Mouse (Mus musculus) heart, postnatal 4 days (tissue): ENCODE measurements at regions not wholly inside any gene's neighbourhood (a gene's known extent, or its start where the extent isn't known, plus 50 kb on each side); places are given as distances from the start of the nearest gene placed in this dataset.

Experiments used
- DNase-seq: peaks from one replicate; pipeline ENCODE4 v3.0.0; 2021

DNA sequence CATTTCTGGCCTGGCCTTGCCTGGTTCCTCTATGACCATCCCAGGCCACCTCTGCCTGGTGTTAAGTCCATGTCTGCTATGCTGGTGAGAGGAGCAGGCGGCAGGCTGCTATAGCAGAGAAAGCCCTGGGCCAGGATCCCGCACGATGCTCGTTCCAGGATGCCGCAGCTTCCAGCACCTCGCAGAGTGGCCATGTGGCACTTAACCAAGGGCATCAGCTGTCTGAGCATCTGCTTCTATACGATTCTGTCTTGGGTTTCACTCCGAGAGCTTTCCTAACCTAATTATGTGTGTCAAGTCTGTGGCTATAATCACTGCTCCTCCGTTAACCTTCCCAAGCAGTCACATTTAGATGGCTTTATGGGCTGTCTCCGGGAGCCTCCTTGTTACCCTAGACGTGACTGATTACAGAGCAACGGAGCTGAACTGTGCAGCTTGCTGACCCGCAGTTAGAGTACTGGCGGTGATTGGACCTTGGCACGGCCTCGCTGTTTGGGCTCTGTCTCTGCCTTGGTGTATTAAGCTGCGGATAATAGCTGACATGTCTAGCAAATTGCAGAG lies 64.4 kb downstream of the Ackr3 start:
- DNase-seq = no peak

DNA sequence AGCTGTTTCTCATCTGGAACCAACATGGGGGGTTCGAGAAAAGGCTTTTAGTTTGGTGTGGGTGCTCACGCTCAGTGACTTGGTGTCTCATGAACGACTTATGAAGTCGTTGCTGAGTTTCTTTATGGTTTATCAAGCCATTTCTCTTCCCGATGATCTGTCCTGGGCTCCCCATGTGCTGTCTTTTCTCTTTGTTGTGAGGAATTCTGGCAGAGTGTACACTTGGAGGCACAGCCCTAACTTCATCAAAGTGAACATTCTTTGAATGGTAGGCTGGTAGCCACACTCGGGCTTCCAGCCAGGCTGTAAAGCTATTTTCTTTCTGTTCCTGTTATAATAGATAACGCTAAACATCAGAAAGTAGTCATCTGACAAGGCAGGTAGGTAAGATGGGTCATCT lies 65.2 kb downstream of the Ackr3 start:
- DNase-seq = no peak

DNA sequence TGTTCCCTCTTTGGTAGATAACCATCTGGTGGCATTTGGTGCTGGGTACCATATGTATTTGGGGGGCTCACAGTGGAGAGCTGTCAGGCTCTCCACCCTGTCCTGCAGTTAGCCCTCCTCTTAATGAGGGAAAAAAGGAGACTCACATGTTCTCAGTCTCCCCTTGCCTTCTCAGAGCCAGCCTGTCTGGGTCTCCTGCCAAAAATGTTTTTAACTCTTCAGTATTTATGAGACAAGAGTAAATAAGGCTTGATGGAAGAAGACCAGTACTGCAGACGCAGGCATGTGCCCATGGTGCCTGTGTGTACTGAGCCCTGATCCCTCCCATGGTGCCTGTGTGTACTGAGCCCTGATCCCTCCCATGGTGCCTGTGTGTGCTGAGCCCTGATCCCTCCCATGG lies 66.1 kb downstream of the Ackr3 start:
- DNase-seq = no peak

DNA sequence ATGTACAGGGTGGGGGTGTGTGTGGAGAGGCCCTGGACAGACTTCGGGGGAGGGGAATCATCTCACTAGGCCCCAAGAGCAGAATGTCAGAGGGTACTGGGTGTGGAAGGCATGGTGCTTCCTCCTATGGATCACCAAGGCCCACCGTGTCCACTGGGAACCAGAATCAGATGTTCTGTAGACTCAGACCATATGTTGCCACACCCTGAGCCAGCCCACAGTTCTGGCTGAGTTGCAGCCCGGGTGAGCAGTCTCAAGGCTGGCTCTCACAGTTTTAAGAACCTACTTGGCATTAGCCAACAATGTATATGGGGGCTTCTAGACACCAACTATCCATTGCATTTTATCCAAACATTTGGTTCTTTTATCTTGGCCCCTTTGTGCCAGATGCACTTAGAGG lies 67.5 kb downstream of the Ackr3 start:
- no peak for DNase-seq

DNA sequence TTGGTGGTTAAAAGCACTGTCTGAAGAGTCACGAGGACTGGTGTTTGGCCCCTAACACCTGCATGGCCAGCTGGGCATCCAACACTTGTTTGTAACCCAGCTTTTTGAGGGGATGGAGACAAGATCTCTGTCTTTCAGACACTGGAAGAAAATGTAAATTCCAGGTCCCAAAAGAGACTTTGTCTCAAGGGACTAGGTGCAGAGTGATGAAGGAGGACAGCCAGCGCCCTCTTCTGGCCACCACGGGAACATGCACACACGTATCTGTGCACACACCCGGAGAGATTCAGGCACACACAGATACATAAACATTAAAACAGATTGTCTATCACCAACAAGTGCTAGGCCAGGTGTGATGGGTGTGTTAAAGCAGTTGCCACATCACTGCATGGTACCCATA lies 68.6 kb downstream of the Ackr3 start:
- no peak for DNase-seq

DNA sequence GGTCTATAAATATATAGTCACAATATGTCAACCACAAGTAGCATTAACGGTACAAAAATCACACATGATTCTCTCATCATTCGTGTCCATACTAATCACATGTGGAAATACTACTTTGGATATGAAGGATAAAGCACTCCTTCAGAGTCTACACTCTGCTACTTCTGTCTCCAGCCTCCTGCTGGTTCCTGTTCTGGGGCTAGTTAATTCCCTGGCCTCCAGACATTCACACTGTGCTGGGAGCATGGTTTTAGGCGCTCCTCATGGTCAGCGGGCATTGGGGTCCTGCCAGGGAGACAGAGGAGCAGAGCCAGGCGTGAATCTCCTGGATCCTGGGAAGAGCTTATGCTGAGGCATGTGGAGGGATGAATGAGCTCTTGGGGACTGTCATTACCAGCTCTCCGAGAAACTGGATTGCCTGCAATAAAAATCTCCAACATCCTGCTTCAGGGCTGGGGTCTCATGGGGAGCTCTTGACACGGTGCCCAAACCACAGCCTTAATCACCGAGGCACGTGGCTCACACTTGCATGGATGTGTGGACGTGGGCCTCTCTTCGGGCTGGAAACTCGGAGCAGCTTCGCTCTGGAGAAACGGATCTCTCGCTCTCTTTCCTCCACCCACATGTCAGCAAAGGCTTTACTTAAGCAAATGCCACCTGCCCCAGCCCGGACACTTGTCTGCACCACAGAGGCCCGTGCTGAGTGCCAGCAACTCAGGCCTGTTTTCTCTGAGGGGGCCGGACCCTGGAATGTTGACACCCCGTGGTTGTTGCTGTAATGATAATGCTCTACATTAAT lies 69.2 kb downstream of the Ackr3 start:
- DNase-seq = no peak

DNA sequence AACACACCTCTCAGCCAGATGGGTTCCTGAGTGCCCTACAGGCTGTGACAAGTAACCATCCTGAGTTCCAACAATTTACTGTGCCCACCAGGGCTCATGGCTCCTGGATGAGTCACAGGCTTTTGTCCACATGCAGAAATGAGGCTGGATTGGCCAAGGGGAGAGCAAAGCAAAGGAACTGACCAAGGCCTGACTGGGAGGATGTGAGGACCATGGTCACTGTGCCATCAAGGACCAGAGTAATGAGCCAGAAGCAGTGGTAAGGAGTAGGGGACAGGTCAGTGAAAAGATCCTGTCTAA lies 69.8 kb downstream of the Ackr3 start:
- no peak for DNase-seq

DNA sequence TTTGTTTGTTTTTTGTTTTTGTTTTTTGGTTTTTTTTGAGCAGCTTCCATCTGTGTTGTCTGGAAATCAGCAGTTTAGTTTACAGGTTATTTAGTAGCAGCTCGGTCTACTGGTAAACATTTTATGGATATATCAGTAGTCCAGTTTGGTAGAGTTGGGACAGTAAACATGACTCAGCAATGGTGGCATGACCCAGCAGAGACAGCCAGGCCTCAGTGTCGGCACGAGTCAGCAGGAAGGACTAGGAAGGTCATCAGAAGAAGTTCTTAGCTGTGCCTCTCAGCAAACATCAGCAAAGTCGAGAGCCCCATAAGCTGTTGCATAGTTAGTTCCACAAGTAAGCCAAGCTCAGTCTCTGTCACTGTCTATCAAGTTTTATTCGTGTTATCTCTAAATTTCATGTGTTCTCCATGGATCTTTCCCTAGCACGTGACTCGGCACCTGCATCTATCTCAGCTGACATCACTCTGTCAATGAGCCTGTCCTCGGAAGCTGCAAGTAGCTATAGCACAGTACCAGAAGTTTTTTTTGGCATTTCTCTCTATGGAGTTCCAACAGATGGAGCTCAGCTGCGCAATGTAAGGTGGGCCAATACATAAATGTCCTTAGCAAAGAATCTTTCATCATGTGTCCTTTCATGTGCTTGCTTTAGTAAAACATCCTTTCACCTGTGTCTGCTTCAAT lies 71.3 kb downstream of the Ackr3 start:
- DNase-seq = no peak

DNA sequence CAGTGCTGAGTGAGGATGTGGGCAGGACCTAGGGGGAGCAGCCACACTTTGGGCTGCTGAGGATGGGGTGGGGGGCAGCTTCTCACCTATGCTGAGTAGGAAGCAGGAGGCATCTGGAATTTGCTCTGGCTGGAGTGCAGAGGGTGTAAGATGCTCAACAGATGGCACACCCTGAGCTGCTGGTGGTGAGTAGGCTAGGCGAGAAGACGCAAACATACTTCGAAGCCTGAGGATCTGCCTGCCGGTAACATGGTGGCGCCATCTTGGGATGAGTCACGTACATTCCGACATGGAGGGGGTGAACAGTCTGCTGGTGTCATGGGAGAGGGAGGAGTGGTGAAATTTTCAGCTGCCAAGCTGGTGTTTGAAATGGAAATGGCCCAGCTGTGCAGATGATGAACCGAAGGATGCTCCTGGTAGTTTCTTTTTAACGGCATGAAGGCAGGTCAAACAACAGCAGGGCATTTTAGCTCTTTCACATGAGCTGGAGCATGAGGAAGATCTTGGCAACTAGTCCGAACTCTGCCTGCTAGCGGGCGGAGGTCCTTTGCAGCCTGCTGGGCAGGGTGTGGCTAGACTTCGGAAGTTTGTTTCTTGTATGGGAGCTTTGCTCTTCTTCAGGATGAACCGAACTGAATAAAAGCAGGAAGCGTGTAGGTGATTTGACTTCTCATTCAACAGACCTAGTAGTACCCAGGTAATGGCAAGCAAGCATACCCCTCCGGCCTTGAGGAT lies 72.2 kb downstream of the Ackr3 start:
- no peak for DNase-seq

DNA sequence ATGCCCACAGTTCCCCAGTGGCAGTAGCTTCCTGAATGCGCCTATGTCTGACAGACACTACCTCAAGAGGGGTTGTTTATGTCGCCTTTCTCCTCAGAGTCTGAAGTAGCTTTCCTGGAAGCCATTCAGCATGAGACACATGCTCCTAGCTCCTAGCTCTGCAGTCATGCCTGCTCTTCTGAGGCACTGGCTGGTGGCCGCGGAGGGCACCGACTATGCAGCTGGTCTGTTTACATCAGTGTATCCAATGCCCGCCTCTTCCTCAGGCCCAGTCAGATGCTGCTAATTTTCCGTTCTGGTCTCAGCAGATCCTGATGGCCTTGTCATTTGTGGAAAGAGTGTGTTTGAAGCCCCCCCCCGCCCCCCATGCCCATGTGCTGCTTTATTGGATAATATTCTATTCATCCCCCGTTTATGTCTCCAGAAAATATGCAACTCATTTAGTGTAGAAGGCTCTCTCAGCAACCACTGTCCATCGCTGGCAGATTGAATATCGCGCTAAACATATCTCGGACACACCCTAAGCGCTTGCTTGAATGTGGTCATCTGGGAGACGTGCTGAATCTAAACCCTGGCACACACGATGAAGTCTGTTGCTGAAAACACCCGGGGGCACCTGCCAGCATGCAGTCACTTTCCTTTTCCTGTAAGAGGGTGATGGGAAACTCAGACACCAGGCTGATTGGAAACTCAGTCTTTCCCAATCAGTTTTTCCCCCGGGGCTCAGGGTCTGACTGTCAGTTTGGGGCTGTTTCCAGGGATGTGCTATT lies 73.9 kb downstream of the Ackr3 start:
- no peak for DNase-seq

DNA sequence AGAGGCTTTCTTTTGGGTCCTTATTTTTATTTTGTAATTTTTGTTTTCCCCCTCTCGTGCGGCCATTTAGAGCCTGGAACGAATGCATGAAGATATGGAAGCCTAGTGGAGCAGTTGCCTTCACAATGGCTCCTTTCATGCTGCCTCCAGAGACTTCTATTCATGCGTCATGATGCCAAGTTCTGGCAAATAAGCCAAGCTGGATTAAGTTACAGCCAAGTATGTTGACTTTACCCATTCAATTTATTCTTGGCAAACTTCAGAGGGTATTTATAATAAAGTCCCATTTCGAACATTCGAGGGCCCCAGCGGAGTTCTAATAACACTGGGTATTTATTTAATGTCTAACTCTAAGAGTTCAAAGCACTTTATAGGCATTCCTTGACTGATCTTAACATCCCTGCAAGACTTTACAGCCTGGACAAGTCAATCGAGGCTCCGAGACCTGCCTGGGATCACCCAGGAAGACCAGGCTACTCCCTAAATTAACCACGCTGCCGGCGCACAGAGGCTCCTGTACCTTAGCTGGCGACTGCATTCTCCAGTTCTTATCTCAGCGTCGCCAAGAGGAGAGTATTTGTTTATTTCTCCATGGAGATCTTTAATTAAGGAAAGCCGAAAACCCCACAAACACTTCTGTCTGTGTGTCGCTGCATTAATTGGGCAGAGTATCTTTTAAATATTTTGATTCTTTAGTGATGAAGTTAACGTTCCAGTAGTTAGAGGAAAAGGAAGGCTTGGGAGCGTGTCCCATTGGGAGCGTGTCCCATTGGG lies 75.5 kb downstream of the Ackr3 start:
- DNase-seq = no peak

DNA sequence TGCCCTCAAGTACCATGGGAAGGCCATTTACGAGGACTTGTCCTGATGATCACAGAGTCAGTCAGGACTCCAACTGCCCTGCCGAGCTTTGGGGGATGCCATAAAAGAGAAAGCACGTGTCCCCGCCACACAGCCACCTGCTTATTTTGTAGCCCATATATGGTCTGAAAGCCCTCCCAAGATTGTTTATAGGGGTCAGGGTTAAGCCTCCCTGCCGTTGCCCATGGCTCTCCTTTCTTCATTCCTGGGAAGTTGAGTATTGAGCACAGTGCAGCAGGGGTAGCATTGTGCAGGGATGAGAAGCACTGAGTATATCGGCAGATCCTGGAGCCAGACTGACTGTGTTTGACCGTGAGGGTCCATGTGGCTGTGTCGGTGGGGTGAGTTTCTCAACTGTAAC lies 76.4 kb downstream of the Ackr3 start:
- DNase-seq = no peak

DNA sequence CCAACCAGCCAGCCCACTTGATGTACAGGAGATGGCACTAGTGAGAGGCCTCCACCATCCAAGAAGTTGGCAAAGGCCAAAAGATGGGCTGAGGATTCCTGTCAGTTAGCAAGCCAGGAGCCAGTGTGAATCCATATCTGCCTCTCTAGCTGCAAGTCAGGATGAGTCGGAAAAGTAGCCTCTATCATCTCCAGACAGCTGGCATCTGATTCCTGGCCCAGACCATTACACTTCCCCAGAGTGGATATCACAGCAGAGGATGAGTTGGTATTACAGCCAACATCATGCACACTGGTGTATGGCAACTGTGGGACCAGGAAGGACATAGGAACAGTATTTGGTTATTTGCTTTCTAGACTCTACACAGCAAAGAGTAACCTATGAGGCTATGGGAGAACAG lies 77.5 kb downstream of the Ackr3 start:
- DNase-seq = no peak

DNA sequence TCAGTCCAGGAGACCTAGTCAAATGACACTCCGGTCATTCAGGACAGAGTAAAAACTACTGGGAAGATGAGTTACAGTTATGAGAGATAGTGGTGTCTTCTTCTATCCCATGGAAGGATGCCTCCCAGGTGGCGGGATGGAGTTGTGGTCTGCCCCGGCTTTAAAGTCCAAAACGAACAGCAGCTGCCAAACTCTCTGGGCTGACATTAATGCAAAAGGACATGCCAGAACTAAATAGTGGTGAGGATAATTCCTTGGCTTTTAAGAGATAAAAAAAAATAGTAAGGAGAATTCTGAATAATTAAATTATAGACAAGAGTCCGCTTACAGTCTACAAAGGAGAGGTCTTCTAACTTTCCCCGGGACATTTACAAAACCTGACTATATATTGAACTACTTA lies 78.2 kb downstream of the Ackr3 start:
- no peak for DNase-seq

DNA sequence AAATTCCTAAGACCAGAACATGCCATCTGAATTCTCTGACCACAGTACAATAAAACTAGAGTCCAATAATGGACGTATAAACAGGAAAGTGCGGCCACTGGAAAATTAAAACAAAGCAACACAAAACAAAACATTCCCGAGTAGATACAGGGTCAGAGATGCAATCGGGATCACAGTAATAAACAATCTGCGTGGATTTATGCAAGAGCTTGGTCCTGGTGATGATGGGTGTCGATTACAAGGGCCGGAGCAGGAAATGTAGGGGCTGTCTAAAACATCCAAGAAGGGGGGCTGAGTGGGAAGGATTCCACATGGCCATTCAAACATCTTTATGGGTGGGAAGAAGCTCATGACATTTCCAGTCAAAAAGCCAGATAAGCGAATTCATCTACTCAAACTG lies 78.6 kb downstream of the Ackr3 start:
- no peak for DNase-seq

DNA sequence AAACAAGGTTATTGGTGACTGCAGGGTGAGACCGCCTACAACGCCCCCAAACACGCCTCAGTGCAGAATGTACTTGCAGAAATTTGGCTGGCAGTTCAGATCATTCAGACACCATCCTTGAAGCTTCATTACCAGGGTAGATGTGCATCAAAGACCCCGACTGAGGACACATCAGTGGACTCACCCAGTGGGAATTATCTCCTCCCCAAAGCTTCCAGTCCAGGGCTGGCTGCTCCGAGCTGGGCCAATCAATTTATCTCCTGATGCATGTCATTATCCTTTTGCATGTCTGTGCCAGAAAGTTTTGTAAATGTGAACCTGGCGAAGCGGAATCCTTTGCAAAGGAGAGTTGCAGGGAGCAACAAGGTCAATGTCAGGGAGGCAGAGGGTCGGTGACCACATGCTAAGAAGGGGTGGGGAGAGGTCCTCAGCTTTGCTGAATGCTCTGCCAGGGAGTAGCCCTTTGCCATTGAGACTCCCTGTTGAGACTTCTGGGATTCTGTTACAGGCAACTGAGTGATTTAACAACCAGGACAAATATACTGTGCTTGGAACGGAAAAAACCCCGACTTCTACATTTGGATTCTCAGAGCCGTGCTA lies 79.5 kb downstream of the Ackr3 start:
- no peak for DNase-seq

DNA sequence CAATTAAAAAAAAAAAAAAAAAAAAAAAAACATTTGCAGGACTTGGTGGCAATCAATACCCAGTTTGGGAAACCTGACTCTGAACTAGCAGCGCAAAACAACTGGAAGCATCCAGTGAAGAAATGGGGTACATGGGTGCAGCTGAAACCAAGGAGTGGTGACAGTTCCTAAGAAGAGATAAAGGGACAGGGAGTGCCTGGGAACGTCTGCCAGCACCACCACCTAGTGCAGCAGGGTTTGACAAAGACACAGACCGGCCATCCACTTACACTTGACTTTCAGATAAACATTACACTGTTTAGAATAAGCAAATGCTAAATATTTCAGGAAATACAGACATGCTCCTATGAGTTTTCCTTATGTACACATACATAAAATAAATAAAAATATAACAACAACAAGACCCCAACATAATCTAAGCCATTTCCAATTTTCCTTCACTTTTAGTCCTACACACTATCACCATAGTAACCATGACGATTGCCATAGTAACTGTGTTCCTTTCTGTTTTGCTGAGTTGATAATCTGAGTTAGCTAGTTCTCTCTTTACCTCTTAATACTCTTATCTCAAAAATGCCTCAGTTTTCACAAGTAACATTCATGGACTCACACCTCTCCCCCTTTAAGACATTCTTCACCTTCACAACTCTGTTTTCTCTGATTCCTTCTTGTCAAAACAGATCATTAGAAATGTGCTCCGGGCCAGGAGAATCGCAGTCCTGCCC lies 80.3 kb downstream of the Ackr3 start:
- DNase-seq = no peak

DNA sequence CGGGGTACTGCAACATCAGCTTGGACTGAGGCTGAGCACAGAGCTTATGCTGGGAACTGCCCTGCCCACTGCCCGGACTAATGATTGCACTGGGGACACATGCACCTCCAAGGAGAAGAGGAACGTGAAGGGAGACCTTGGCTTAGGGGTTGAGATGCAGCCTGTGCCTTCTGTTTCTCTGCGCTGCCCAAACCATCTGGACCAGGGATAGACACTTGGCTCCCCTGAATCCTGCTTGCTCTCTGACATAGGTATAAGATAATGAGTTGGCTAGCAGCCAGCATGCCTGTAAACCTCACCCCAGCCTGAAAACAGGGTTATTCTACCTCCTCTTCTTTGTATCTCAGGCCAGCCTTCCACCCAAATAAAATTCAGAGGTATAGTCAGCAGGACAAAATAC lies 81.5 kb downstream of the Ackr3 start:
- no peak for DNase-seq

DNA sequence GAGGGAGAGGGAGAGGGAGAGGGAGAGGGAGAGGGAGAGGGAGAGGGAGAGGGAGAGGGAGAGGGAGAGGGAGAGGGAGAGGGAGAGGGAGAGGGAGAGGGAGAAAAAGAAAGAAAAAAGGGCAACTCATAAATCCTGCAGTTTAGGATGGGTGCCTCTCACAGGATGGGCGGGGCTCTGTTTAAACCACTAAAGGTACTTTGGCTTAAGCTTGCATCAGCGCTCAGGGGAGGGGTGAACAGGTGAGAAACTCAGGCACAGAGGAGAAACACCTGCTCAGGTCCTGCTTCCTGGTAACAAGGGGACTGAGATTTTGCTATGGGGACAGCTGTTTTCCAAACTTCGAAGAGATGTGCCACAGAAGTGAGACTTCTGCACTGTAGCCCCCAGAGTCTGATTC lies 83.5 kb downstream of the Ackr3 start:
- DNase-seq = no peak

DNA sequence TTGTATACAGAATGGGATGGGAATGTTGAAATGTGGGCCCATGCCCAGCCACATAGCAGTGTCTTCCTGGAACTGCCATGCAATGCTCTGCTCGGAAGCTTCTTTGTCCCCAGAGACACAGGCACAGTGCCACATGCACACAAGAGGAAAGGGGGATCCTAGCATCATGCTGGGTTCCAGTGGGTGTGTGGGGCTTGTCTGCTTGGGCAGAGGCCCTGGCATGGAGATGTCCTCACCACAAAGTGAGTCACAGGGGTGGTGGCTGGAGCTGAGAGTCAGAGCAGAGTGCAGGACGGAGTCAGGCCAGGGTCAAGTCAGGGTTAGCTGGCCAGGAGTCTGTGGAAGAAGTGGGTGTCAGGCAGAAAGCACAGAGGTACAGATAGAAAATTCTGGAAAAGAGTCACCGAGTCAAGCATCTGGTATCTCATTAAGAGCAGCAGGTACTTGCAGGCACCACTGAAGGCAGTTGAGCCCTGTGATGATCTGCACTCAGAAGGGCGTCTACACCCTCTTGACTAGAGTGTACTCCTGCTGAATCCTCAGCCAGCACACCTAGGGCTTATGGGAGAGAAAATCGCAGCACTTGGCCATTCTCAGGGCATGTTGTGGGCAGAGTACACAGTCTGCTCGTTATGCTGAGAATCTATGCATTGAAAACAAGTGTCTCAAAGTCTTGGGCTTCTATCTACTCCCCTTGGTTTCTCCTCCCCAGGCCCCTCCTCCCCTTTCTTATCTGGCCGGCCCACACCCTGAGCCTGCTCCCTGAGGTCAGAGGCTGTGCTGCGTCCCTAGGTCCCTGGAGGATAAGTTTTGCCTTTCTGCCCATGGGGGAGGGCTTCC lies 85.3 kb downstream of the Ackr3 start:
- peak; percentile 18 for DNase-seq
